Mouse (Mus musculus) stomach, postnatal 0 days (tissue): ENCODE data around the gene Zmat5.

Source experiments
- CTCF ChIP-seq: IDR thresholded peaks from 2 replicates; pipeline ENCODE4 v1.5.1; 2016; ENCODE audit warnings: antibody characterized with exemption, low read depth, mild to moderate bottlenecking, moderate library complexity
- EP300 ChIP-seq: optimal IDR thresholded peaks from 2 replicates; pipeline ENCODE3; 2016; ENCODE audit warnings: antibody characterized with exemption

DNA sequence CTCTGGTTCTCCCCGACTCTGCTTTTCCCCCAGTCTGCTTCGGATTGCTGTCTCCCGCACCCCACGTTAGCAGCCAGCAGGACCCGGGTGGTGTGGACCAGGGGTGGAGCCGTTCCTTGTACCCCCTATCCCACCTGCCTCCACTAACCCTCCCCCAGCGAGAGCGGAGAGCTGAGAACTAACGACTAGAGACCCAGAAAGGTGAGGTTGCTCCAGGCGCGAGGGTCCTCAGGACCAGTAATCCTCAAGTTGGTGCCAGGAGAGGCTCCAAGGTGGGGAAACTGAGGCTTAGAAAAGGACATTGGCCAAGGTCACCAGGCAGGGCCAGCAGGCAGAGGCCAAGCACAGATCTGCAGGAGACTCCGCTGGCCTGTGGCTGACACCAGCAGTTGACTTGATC lies 42.8 kb downstream of the Zmat5 start:
- TF ChIP-seq EP300 (no peak), CTCF (no peak)
